Mouse (Mus musculus) midbrain, embryonic 11.5 days (tissue): ENCODE results near the gene Pyroxd2. TPM values are rescaled to one million over a fixed set of nuclear protein-coding genes. Genes with fewer than 3 reads are reported as not detected.

ENCODE experiments used
- ATAC-seq: fragments of 200-750 bp; cut with Nextera tagmentation; 2 replicates; pipeline ENCODE4 v1.8.0; 2017; ENCODE audit warnings: moderate TSS enrichment, moderate library complexity; ENCODE audit not compliant: low FRiP score
- DNase-seq: peaks from one replicate; pipeline ENCODE4 v3.0.0; 2015; ENCODE audit warnings: low spot score; ENCODE audit errors: missing footprints
- H3K27ac ChIP-seq: fragments of 300-500 bp; sonication (generic); 2 replicates; pipeline ENCODE4 v1.5.1; 2014; ENCODE audit warnings: low read depth, low read length
- H3K27me3 ChIP-seq: fragments of 300-500 bp; sonication (generic); 2 replicates; pipeline ENCODE4 v1.6.1; 2014; ENCODE audit warnings: mild to moderate bottlenecking, low read length, moderate library complexity, mixed read lengths; ENCODE audit not compliant: control insufficient read depth, insufficient read depth
- H3K36me3 ChIP-seq: fragments of 300-500 bp; sonication (generic); 2 replicates; pipeline ENCODE4 v1.6.1; 2014; ENCODE audit warnings: mild to moderate bottlenecking, low read length, moderate library complexity, mixed read lengths; ENCODE audit not compliant: control insufficient read depth, insufficient read depth
- H3K4me1 ChIP-seq: fragments of 300-500 bp; sonication (generic); 2 replicates; pipeline ENCODE4 v1.6.1; 2014; ENCODE audit warnings: low read length; ENCODE audit not compliant: control insufficient read depth, insufficient read depth
- H3K4me2 ChIP-seq: fragments of 300-500 bp; sonication (generic); 2 replicates; pipeline ENCODE4 v1.6.1; 2014; ENCODE audit warnings: mild to moderate bottlenecking, moderate library complexity
- H3K4me3 ChIP-seq: fragments of 300-500 bp; sonication (generic); 2 replicates; pipeline ENCODE4 v1.5.1; 2014; ENCODE audit warnings: low read depth, low read length
- H3K9ac ChIP-seq: fragments of 300-500 bp; sonication (generic); 2 replicates; pipeline ENCODE4 v1.6.1; 2014; ENCODE audit warnings: low read length
- H3K9me3 ChIP-seq: fragments of 300-500 bp; sonication (generic); 2 replicates; pipeline ENCODE4 v1.6.1; 2016; ENCODE audit warnings: low read length; ENCODE audit not compliant: control insufficient read depth
- WGBS: fragments of 180-500 bp; shearing (Covaris S2); extraction: QIAGEN DNeasy Blood & Tissue Kit; methylation state at CpG from one replicate; pipeline ENCODE4 v1.1.7; 2014; 5-methylcytosine and 5-hydroxymethylcytosine counted together
- polyA plus RNA-seq: library from polyadenylated mRNA; unstranded; fragments of >200 nt; fragmentation: Nextera tagmentation; extraction: Ambion mirVana; gene quantifications from 2 replicates; pipeline ENCODE4 v1.2.1, GENCODE M21; 2014

The Pyroxd2 gene
- polyA plus RNA-seq, 1 experiment from 2014 or later: 0.71 TPM

GRCm38 (mm10) chr19:42753141-42753917, 754 bp upstream of the Pyroxd2 start:
- 44% methylated on average over 10 of the region's 11 CpGs for WGBS
- H3K27me3 ChIP-seq: no peaks in the 10 kb centered on the region
- no peaks in the 10 kb centered on the region for H3K9me3 ChIP-seq
- no peak overlapping the region for H3K9ac ChIP-seq
- H3K4me3 ChIP-seq: no peak overlapping the region
- no peak for DNase-seq
- no peaks in the 10 kb centered on the region for H3K36me3 ChIP-seq
- ATAC-seq: peak; percentile 6; the same call in 1 of the 2 replicates
- H3K4me2 ChIP-seq: peak overlapping the region; percentile 56
- H3K4me1 ChIP-seq: peaks cover 19% of the 10 kb centered on the region
- H3K27ac ChIP-seq: no peak overlapping the region

- no peak overlapping the region for H3K4me2 ChIP-seq
- 82% methylated on average over 11 of the region's 11 CpGs for WGBS
- peaks cover 19% of the 10 kb centered on the region for H3K4me1 ChIP-seq
- no peak for ATAC-seq
- H3K9ac ChIP-seq: no peak overlapping the region
- DNase-seq: no peak
- H3K27me3 ChIP-seq: no peaks in the 10 kb centered on the region
- H3K36me3 ChIP-seq: no peaks in the 10 kb centered on the region
- no peak overlapping the region for H3K27ac ChIP-seq
- no peak overlapping the region for H3K4me3 ChIP-seq
- no peaks in the 10 kb centered on the region for H3K9me3 ChIP-seq
Observed at GRCm38 (mm10) chr19:42750196-42750595, 2.4 kb downstream of the Pyroxd2 start.

DNA sequence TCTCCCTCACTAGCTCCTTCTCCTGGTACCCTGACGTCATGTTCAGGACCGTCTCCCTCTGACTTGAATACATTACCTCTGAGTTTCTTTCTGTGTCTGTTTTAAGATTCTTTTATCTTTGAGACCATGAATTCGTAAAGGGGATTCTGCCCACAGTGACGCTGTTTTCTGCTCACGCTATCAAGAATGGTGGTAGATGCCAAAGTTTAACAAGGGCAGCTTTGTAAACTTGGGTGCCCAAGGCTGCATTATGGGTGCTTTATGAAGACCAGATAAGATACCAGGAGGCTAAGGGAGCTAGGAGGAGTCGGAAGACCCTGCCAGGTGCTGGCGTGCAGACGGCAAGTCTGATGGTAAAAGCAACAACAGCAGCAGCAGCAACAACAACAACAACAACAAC, 5.9 kb downstream of the Pyroxd2 start:
- 88% methylated on average over 8 of the region's 8 CpGs for WGBS
- H3K9ac ChIP-seq: no peak overlapping the region
- H3K9me3 ChIP-seq: no peaks in the 10 kb centered on the region
- H3K27ac ChIP-seq: no peak overlapping the region
- H3K4me2 ChIP-seq: no peak overlapping the region
- H3K36me3 ChIP-seq: no peaks in the 10 kb centered on the region
- no peak for ATAC-seq
- no peak overlapping the region for H3K4me3 ChIP-seq
- DNase-seq: no peak
- peaks cover 4% of the 10 kb centered on the region for H3K4me1 ChIP-seq
- no peaks in the 10 kb centered on the region for H3K27me3 ChIP-seq

- H3K4me3 ChIP-seq: no peak overlapping the region
- no peak overlapping the region for H3K27ac ChIP-seq
- no peak overlapping the region for H3K4me2 ChIP-seq
- H3K27me3 ChIP-seq: no peaks in the 10 kb centered on the region
- no peaks in the 10 kb centered on the region for H3K9me3 ChIP-seq
- no peaks in the 10 kb centered on the region for H3K36me3 ChIP-seq
- H3K9ac ChIP-seq: no peak overlapping the region
- no peak for ATAC-seq
- 79% methylated on average over 4 of the region's 4 CpGs for WGBS
- peaks cover under 1% of the 10 kb centered on the region; the same call in 1 of the 2 replicates for H3K4me1 ChIP-seq
- no peak for DNase-seq
Observed at GRCm38 (mm10) chr19:42745869-42746224, 6.7 kb downstream of the Pyroxd2 start.

- H3K4me3 ChIP-seq: no peak overlapping the region
- no peaks in the 10 kb centered on the region for H3K4me1 ChIP-seq
- H3K27me3 ChIP-seq: no peaks in the 10 kb centered on the region
- no peaks in the 10 kb centered on the region for H3K36me3 ChIP-seq
- DNase-seq (no peak), ATAC-seq (no peak)
- WGBS: 74% methylated on average over 9 of the region's 9 CpGs
- no peak overlapping the region for H3K27ac ChIP-seq
- H3K4me2 ChIP-seq: no peak overlapping the region
- H3K9me3 ChIP-seq: no peaks in the 10 kb centered on the region
- no peak overlapping the region for H3K9ac ChIP-seq
Observed at GRCm38 (mm10) chr19:42745084-42745868, 7.3 kb downstream of the Pyroxd2 start.

- Histone ChIP-seq H3K9ac (no peak overlapping the region), H3K4me1 (no peaks in the 10 kb centered on the region), H3K36me3 (no peaks in the 10 kb centered on the region), H3K9me3 (no peaks in the 10 kb centered on the region), H3K4me3 (no peak overlapping the region), H3K27me3 (no peaks in the 10 kb centered on the region), H3K4me2 (no peak overlapping the region), H3K27ac (no peak overlapping the region)
- peak; percentile 77 for ATAC-seq
- WGBS: 34% methylated on average over 4 of the region's 4 CpGs
- peak; percentile 86 for DNase-seq
Observed at GRCm38 (mm10) chr19:42744162-42744586, 8.4 kb downstream of the Pyroxd2 start.

DNA sequence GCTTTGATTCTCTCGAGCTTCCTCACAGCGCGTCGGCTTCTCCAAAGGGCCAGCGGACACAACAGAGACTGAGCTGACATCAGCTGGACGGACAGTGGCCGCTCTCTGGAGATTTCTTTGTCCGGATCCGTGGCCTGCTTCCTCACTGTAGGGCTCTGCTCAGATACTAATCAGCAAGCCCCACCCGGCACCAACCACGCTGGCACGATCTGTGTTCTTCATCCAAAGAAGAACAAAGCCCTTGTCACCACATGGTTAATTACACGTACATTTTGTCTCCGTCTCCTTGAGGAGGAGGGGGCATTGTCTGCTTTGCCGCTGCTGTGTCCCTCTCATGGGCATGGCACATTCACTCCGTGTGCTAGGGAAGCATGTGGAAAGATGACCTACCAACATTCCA, 9.3 kb downstream of the Pyroxd2 start:
- Histone ChIP-seq H3K9me3 (no peaks in the 10 kb centered on the region), H3K4me2 (no peak overlapping the region), H3K9ac (no peak overlapping the region), H3K4me1 (no peaks in the 10 kb centered on the region), H3K27me3 (no peaks in the 10 kb centered on the region), H3K27ac (no peak overlapping the region), H3K36me3 (no peaks in the 10 kb centered on the region), H3K4me3 (no peak overlapping the region)
- ATAC-seq (no peak), DNase-seq (no peak)
- WGBS: 73% methylated on average over 16 of the region's 16 CpGs

DNA sequence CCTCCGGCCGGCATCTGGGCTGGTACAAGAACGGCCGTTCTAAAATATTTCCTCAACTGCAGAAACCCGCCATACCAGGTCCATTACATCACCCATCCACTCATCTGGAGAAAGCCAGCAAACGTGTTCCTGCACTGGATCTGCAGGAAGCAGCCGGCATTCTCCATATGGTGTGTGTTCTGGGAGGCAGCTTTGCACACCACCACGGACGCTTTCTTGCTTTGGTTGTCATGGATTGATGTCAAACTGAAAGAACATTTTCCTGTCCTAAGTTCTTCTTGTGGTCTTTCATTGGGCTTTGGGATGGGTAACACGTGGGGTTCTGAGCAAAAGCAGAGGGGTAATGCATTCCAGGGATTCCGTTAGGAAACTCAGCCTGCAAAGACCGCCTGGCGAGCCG, 10.7 kb downstream of the Pyroxd2 start:
- Histone ChIP-seq H3K27me3 (no peaks in the 10 kb centered on the region), H3K27ac (no peak overlapping the region), H3K9me3 (no peaks in the 10 kb centered on the region), H3K9ac (no peak overlapping the region), H3K36me3 (no peaks in the 10 kb centered on the region), H3K4me2 (no peak overlapping the region), H3K4me1 (no peaks in the 10 kb centered on the region), H3K4me3 (no peak overlapping the region)
- DNase-seq (no peak), ATAC-seq (no peak)
- 85% methylated on average over 14 of the region's 14 CpGs for WGBS

- H3K4me2 ChIP-seq: no peak overlapping the region
- no peaks in the 10 kb centered on the region for H3K27me3 ChIP-seq
- H3K27ac ChIP-seq: no peak overlapping the region
- no peak overlapping the region for H3K9ac ChIP-seq
- H3K4me3 ChIP-seq: no peak overlapping the region
- no peaks in the 10 kb centered on the region for H3K36me3 ChIP-seq
- WGBS: 81% methylated on average over 8 of the region's 8 CpGs
- no peaks in the 10 kb centered on the region for H3K9me3 ChIP-seq
- H3K4me1 ChIP-seq: no peaks in the 10 kb centered on the region
- ATAC-seq: no peak
- no peak for DNase-seq
Observed at GRCm38 (mm10) chr19:42740163-42740899, 12.2 kb downstream of the Pyroxd2 start.
